Mouse (Mus musculus): ENCODE data around the gene Mrgprg. TPM values are rescaled to one million over a fixed set of nuclear protein-coding genes. Genes with fewer than 3 reads are reported as not detected.

Mrgprg gene
- total RNA-seq (2021): under 1 TPM in 1 of 2 experiments, not detected in 1; 0.36 TPM
- long read RNA-seq, experiment 1: 0 reads
- long read RNA-seq, experiment 2: 0 reads

DNA sequence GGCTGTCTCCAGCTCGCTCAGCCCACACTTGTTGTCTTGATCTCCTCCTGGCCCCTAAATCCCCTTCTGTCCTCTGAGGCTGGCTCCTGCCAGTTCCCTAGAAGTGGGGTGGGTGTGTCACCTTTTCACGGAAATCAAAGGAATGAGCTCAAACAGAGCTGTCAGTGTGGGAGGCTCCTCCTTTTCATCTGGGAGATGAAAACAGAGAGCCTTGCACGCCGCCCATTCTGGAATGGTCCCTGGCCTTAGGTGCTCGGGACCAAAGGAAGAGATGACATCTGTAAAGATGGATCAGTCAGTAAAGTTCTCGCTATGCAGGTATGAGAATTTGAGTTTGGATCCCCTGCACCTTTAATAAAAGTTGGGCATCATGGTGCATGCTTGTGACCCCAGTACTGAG is at the start of gene Mrgprg:
Mrgprg (minus strand) TSS at position 101 of the 400 bp plus-strand sequence.
- no peak for DNase-seq

GRCm38 (mm10) chr7:143808909-143809308 is 42.1 kb upstream of the Mrgprg start:
- DNase-seq: no peak

DNA sequence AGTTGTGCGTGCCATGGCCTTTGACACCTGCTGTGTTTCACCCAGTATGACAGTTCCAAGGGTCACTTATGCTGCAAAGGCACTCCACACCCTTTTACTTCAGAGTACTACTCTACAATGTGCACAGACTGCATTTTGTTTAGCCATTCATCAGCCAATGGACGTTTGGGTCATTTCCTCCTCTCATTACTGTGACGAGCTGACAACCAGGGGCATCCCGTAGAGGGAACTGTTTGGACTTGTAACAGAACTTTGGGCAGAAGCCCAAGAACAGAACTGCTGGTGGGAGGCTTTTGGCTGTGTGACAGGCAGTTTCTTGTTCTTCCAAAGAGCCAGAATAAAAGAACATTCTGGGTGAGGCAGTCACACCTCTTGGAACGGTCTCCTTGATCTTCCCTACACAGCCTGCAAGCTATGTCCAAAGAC is 38.4 kb upstream of the Mrgprg start:
- no peak for DNase-seq

DNA sequence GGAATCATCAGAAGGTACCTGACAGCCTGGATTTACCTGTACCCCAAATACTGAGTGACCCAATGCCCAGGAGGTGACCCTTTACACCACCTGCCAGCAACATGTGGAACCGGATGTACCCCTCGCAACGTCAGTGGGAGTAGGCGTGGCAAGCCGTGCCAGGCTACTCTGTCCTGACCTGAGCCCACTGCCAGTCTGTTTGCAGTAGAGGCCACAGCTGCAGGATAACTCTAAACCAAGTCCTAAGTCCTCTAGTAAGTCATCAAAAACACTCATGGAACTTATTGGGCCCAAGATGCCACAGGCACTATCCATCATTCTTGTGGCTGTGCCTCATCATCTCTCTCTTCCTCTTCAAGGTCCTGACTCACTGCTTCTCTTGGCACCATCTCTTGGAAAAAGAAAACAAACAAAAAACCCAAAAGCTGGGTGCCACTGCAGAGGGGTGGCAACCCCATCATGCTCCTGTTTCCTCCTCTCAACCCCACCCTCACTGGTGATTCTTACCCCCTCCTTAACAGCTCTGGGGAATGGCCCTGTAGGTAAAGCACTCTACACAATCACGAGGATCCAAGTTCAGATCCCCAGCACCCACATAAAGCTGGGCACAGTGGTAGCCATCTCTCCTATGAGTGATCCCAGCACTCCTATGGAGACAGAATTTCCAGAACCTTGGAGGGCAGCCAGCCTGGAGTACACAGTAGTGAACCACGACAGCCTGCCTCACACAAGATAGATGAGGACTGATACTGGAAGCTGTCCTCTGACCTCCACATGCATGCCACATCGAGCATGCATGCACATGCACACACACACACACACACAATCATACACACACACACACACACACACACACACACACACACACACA is 34.6 kb upstream of the Mrgprg start:
- no peak for DNase-seq

DNA sequence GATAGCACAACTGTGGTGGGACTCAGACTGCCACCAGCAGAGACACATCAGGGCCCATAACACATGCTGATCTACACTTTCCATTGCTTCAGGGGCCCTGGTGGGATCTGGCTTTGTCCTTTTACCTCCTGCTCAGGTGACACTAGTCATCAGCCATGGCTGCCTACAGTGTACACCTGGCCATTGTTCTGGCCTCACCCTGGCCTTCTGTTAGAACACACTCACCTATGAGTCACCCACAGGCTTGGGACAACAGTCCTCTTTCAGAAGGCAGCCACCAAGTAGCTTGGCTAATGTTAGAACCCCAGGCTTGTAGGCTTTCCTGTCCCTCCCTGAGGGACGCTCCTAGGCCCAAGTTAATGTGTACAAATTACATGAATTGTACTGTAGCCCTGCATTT is 34.0 kb upstream of the Mrgprg start:
- no peak for DNase-seq

DNA sequence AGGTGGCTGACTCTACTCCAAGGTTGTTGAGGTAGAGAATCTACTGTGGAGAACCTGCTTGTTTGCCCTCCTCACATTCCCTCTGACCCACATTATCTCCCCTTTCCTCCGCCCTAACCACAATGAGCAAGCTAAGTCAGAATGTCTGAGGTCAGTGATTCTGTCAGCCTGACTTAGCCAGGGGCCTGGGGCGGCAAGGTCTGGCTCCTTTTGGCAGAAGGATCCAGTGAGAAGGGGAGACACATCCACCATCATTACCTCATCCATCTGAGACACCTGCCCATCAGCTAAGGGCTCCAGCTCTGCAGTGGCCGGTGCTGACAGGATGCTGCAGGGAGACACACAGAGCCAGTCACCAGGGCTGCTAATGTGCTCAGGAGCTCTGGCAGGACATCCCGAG is 32.0 kb upstream of the Mrgprg start:
- DNase-seq: no peak

GRCm38 (mm10) chr7:143793121-143793520 is 26.3 kb upstream of the Mrgprg start:
- DNase-seq: peak; percentile 30

DNA sequence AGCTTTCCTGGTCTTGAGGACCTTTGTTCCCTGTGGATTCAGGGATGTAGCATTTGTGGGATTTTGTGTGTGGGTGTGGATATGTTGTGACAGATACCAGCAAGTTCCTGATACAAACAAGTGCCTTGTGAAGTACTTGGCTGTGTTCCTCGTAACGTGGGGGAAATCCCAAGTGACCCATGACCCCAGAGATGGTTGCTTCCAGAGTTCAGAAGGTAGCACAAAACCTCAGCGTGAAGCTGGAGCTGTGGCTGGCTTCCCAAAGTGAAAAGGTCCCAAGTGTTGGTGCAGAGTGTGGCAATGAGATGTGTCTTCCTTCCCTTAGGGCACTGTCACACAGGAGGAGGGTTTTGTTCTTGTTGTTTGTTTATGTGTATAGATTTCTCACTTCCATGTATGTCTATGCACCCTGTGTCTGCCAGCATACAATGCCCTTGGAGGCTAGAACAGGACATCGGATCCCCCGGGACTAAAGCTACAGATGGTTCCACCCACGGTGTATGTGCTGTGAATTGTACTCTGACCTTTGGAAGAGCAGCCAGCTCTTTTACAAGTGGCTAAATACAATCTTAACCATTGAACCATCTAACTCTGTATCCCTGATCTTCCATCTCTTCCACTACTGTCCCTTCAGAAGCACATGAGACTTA is 25.7 kb upstream of the Mrgprg start:
- no peak for DNase-seq

GRCm38 (mm10) chr7:143783996-143784829 is 17.4 kb upstream of the Mrgprg start, which contains the start of gene Mrgpre:
Gene Mrgpre (minus strand): TSS chr7:143784500.
- peak; percentile 85 to 95 for DNase-seq

- peak in 1 of 2 experiments; percentile 47 for DNase-seq
Observed at GRCm38 (mm10) chr7:143783378-143783995, 16.7 kb upstream of the Mrgprg start.

DNA sequence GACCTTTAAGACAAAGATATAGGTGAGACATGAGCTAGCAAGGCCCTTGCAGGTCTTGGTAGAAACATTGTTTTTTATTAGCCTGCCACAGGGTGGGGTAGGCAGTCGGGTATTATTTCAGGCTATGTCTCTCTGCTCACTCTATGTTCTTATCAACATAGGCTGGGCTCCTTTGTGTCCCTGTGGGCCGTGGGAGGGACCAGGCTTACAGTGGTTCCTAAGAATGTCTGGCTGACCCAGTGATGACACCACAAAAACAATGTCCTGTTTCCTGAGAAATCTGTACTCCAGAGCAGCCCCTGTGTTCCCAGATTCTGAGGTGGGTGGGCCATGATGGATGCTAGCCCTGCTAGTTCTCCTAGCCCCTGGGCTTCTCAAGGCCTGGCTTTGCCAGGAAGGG is 10.6 kb upstream of the Mrgprg start:
- peak in 1 of 2 experiments; percentile 76 for DNase-seq

DNA sequence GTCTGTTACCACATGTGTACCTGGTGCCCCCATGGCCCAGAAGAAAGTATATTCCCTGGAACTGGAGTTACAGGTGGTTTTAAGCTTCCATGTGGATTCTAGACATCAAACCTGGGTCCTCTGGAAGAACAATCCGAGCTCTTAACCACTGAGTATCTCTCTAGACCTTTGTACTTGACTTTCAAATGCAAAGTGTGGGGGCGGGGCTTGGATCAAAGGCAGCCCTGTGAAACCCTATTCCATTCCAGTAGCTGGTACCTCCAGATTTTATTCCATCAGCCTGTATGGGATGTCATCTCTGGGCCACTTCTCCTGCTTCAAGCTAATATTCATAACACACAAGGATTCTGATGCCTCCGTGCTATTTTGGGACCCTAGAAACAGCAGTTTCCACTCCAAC is 9.3 kb upstream of the Mrgprg start:
- DNase-seq: no peak

GRCm38 (mm10) chr7:143769461-143769860 is 2.7 kb upstream of the Mrgprg start:
- no peak for DNase-seq

GRCm38 (mm10) chr7:143768267-143768666 is 1.5 kb upstream of the Mrgprg start:
- no peak for DNase-seq

- DNase-seq: no peak
Observed at GRCm38 (mm10) chr7:143764876-143765530, 1.8 kb downstream of the Mrgprg start.

DNA sequence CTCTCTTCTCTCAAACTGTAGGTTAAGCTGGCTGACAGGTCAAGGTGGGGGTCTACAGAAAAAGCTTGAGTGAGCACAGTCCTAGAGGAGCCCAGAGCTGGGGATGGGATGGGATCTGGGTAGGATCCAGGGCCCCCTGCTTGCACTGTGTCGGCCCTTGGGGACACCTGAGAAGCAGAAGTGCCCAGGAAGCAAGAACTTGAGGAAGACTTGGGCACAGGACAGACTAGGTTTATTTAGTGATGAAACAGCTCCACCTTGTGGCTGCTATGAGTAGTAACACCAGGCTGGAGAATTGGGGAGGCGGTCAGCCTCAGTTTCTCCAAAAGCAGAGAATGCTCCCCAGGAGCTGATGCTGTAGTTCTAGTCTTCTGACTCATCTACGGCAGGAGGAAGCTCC is 3.0 kb downstream of the Mrgprg start:
- DNase-seq: no peak

DNA sequence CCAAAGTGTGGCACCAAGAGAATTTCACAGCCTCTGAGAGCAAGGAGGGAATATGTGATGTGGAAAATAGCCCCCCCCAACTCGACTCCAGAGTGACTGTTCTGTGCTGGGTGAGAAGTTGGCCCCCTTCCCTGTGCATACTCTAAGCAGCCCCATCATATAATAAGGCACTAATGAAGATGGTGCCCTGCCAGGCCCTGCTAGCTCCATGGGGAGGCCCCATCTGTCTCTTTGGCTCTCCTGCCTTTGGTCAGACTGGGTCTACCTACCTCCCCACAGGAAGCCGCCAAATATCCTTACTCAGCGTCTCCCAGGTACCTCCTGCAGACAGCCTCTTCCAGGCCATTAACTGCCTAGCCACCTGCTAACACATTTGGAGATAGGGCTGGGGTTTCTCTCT is 7.8 kb downstream of the Mrgprg start:
- DNase-seq: no peak

DNA sequence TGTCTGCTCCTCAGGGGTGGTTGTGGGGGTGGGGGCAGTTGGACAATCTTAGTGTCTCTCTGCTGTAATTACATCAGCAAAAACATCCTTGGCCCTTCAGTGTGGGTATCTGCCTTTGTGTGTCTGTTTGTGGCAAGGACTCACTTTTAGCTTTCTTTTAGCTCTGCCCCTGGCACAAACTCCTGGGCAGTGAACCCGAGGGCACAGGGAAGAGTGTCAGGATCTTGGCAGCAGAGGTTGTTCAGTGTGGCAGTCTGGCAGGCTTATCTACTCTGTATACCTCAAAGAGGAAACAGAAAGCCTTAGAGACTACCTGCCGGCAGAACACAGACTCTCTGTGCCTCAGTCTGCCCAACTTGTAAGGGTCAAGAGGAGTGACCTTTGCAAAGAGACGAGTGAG is 9.1 kb downstream of the Mrgprg start:
- DNase-seq: peak in 1 of 2 experiments; percentile 51

DNA sequence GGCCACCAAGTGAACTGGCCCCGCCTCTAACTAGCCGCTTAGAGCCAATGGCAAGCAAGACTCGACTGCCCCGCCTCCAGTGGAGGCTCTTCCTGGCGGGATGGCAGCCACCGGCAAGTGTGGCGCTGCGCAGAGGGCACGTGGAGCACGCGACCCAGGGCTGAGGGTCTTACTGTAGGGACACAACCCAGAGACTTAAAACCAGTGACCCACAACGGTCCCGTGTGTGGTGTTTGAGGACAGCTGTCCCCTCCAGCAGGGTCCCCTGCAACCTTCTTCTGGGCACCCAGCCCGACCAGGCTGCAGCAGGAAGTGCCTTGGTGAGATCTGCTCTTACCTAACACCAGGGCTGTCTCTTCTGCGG is 9.8 kb downstream of the Mrgprg start:
- peak; percentile 82 to 88 for DNase-seq

DNA sequence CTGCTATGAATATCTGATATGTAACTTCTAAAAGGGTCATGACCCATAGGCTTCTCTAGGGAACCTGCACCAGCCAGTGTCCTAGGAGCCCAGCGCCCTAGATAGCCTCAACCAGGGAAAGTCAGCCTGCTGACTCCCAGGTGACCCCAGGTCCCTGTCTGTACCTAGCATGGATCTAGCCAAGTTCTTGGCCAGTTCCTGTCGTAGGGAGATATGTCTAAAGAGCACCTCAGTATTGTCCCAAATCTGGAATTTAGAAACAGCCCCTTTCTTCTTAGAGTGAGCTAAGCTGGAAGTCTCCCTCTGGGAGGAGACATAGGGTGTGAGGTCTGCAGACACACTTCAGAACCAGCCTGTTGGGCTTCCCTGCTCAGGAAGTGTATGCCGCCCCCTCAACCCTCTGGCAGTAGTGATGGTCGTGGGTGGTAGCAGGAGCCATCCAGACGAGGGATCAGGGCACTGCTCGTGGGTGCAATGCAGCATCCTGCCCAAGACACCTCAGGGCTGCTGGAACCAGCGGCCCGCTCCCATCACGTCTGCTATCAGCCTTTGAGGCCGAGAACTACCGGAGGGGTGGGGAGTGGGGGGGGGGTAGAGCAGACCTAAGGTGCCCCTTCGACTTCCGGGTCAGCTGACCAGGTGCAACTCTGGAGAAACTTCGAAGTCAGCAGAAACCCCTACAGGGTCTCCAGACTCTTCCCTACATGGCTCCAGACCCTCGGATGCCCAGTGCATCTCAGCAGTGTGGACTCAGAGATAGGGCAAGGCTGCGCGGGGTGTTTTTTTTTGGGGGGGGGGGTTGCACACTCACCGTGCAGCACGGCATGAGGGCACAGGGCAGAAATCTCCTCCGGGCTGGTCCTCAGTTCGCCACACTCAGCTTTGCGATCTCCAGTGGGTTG is 10.4 kb downstream of the Mrgprg start, which contains the start of gene Osbpl5:
Osbpl5 (minus strand) TSS at position 861 of the 902 bp plus-strand sequence.
- DNase-seq: no peak
